Mouse (Mus musculus) testis, adult 2 months (tissue): ENCODE measurements around the gene Dapp1.

ENCODE experiments used
- CTCF ChIP-seq: fragments of 200-500 bp; IDR thresholded peaks from 2 replicates; pipeline ENCODE4 v1.5.1; 2012; ENCODE audit warnings: low read depth, mild to moderate bottlenecking, inconsistent platforms, low read length, moderate library complexity; ENCODE audit not compliant: control insufficient read depth, insufficient read depth, insufficient replicate concordance
- POLR2A ChIP-seq: fragments of 200-500 bp; IDR thresholded peaks from 2 replicates; pipeline ENCODE4 v1.6.1; 2012; ENCODE audit warnings: low read depth, mild to moderate bottlenecking, inconsistent platforms, low read length, moderate library complexity; ENCODE audit not compliant: control insufficient read depth

DNA sequence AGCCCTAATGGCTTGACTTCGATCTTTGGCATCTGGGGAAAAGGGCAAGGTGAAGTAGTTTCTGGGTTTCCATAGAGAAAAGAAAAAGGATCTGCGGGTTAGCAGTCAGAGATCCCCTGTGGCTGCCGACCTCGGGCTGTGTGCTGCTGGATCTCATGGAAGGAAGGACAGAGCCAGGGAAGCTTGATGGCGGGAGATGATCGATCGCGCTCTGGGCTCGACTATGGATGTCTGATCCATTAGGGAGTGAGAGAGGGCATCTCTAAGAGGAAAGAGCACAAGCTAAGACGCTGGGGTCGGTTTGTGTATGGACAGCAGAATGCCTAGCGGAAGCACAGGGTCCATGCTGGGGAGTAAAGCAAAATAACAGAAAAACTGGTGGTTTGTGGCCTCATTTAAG lies 11.4 kb downstream of the Dapp1 start:
- TF ChIP-seq CTCF: no peak
- no peak for TF ChIP-seq POLR2A
